ENCODE assay signal across 17 mouse cellular contexts in the genomic region with DNA sequence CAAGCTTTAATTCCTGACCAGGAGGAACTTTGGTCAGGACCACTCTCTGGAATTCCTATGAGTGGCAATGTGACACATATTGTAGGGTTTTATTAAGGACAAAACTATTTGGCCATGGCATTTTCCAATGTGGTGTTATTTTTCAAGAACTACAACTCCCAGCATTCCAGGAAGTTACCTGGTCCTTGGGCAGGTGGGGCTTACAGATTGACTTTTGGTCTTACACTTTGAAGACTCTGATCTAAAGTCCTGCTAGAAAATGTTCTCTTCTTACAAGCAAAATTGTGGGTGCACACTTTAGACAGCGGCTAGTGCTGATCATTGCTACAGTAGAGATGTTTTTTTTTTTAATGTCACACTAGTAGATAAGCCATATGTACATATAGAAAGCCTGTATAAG.
"Had no signal": no experiment of that assay in that cellular context is flagged by ENCODE, and none has a peak within 500 bp of the region (broad histone marks: within the 10 kb centered on the region; RNA-seq: fewer than 3 reads in every experiment).

No protein-coding gene starts in this region.

- H3K9ac ChIP-seq: liver, postnatal 0 days; lung, embryonic 15.5 days; midbrain, embryonic 12.5 days; neural tube, embryonic 12.5 days; stomach, embryonic 15.5 days had no signal

- H3K36me3 ChIP-seq: lung, embryonic 15.5 days; midbrain, embryonic 12.5 days; neural tube, embryonic 12.5 days; stomach, embryonic 15.5 days had no signal

- H3K27me3 ChIP-seq: lung, embryonic 15.5 days; midbrain, embryonic 12.5 days; neural tube, embryonic 12.5 days; stomach, embryonic 15.5 days had no signal

- H3K27ac ChIP-seq: lung, embryonic 15.5 days; macrophage; midbrain, embryonic 12.5 days; neural tube, embryonic 12.5 days; stomach, embryonic 15.5 days; stomach, postnatal 0 days had no signal

- DNase-seq: liver, postnatal 0 days; lung, adult 2 months; lung, postnatal 14 days; lung, postnatal 36 days; midbrain, embryonic 14.5 days; right cerebral cortex, postnatal 14 days; thymus, adult 2 months; thymus, postnatal 25 days; thymus, postnatal 4 days had no signal

- ATAC-seq: liver, postnatal 0 days; lung, postnatal 0 days had no signal

- H3K9me3 ChIP-seq: lung, embryonic 15.5 days; megakaryocyte, embryonic 14.5 days; midbrain, embryonic 12.5 days; neural tube, embryonic 12.5 days; stomach, embryonic 15.5 days had no signal

- H3K4me2 ChIP-seq: lung, embryonic 15.5 days; midbrain, embryonic 12.5 days; neural tube, embryonic 12.5 days; stomach, embryonic 15.5 days had no signal

- H3K4me3 ChIP-seq: lung, embryonic 15.5 days; megakaryocyte, embryonic 14.5 days; midbrain, embryonic 12.5 days; neural tube, embryonic 12.5 days; stomach, embryonic 15.5 days had no signal

- H3K4me1 ChIP-seq: lung, embryonic 15.5 days; midbrain, embryonic 12.5 days; neural tube, embryonic 12.5 days; stomach, embryonic 15.5 days had no signal
